Comparison of ENCODE assay signal across 10 mouse cellular contexts in genomic region chr2:165861683-165862594, GRCm38 (mm10). TPM values are rescaled to one million over a fixed set of nuclear protein-coding genes. Genes with fewer than 3 reads are reported as not detected.
DNase-seq lines count a peak whose midpoint lies in the region; ATAC-seq and TF ChIP-seq lines count a peak whose summit lies in the region.
"Had no signal": no experiment of that assay in that cellular context is flagged by ENCODE, and none has a peak within 500 bp of the region (broad histone marks: within the 10 kb centered on the region; RNA-seq: fewer than 3 reads in every experiment).

No protein-coding gene starts in this region.

- no peak overlapping the region for H3K4me3 ChIP-seq in kidney, embryonic 15.5 days (replicated peaks)
- no peak overlapping the region for H3K4me3 ChIP-seq in hindbrain, postnatal 0 days (ENCODE audit: low read length)
- no peak overlapping the region for H3K4me3 ChIP-seq in neural tube, embryonic 14.5 days (ENCODE audit: low read depth, low read length)
- no peak overlapping the region for H3K4me3 ChIP-seq in lung, postnatal 0 days (ENCODE audit: low read depth, low read length)
- H3K4me3 ChIP-seq: erythroblast, embryonic 14.5 days had no signal

- H3K4me2 ChIP-seq in kidney, embryonic 15.5 days: 0 out of 2 replicates have a peak overlapping the region, but pooled peaks have one; percentile 12
- no peak overlapping the region for H3K4me2 ChIP-seq in hindbrain, postnatal 0 days (ENCODE audit: low read depth, low read length)
- H3K4me2 ChIP-seq in neural tube, embryonic 14.5 days (ENCODE audit: low read depth, low read length): no peak overlapping the region
- no peak overlapping the region for H3K4me2 ChIP-seq in lung, postnatal 0 days (replicated peaks; ENCODE audit: low read depth, low read length)

- no peaks in the 10 kb centered on the region for H3K9me3 ChIP-seq in kidney, embryonic 15.5 days (replicated peaks)
- H3K9me3 ChIP-seq in hindbrain, postnatal 0 days (ENCODE audit: low read length): no peaks in the 10 kb centered on the region
- H3K9me3 ChIP-seq in neural tube, embryonic 14.5 days (ENCODE audit: control insufficient read depth, low read length): no peaks in the 10 kb centered on the region
- H3K9me3 ChIP-seq in lung, postnatal 0 days (ENCODE audit: low read length): no peaks in the 10 kb centered on the region
- H3K9me3 ChIP-seq: G1E had no signal

- peaks cover 81% of the 10 kb centered on the region for H3K4me1 ChIP-seq in kidney, embryonic 15.5 days
- peaks cover 39% of the 10 kb centered on the region for H3K4me1 ChIP-seq in hindbrain, postnatal 0 days (ENCODE audit: insufficient read depth, low read length)
- peaks cover 44% of the 10 kb centered on the region for H3K4me1 ChIP-seq in neural tube, embryonic 14.5 days (ENCODE audit: control insufficient read depth, insufficient read depth, low read length)
- peaks cover 37% of the 10 kb centered on the region for H3K4me1 ChIP-seq in lung, postnatal 0 days (ENCODE audit: insufficient read depth, low read depth, low read length)

- H3K9ac ChIP-seq in kidney, embryonic 15.5 days: no peak overlapping the region
- no peak overlapping the region for H3K9ac ChIP-seq in hindbrain, postnatal 0 days (replicated peaks; ENCODE audit: low read length)
- no peak overlapping the region for H3K9ac ChIP-seq in neural tube, embryonic 14.5 days (replicated peaks; ENCODE audit: low read depth, low read length)
- H3K9ac ChIP-seq in lung, postnatal 0 days (replicated peaks; ENCODE audit: low read depth): no peak overlapping the region

- DNase-seq in kidney, postnatal 25 days: no peak
- DNase-seq in embryo, embryonic 10.5 days (ENCODE audit: low spot score): peak; percentile 42
- DNase-seq in hindbrain, postnatal 0 days (ENCODE audit: low spot score): peak; percentile 25
- DNase-seq in spleen, postnatal 4 days (ENCODE audit: low spot score in 2 of 2): no peak
- no peak for DNase-seq in adrenal gland, postnatal 25 days
- DNase-seq in lung, postnatal 0 days (ENCODE audit: low spot score): no peak

- no peaks in the 10 kb centered on the region for H3K27me3 ChIP-seq in kidney, embryonic 15.5 days
- H3K27me3 ChIP-seq in hindbrain, postnatal 0 days (ENCODE audit: insufficient read depth, low read length): no peaks in the 10 kb centered on the region
- no peaks in the 10 kb centered on the region for H3K27me3 ChIP-seq in neural tube, embryonic 14.5 days (ENCODE audit: control insufficient read depth, insufficient read depth, low read length)
- no peaks in the 10 kb centered on the region for H3K27me3 ChIP-seq in lung, postnatal 0 days (replicated peaks; ENCODE audit: insufficient read depth, low read length)

- ATAC-seq in kidney, embryonic 15.5 days (replicated peaks; ENCODE audit: low FRiP score): peak; percentile 30
- peak; percentile 72 for ATAC-seq in hindbrain, postnatal 0 days
- peak; percentile 72 for ATAC-seq in neural tube, embryonic 14.5 days (ENCODE audit: low read depth)
- ATAC-seq in lung, postnatal 0 days: no peak

- peak overlapping the region; percentile 81 for H3K27ac ChIP-seq in kidney, embryonic 15.5 days
- peak overlapping the region; percentile 48; the same call in 1 of the 2 replicates for H3K27ac ChIP-seq in hindbrain, postnatal 0 days
- peak overlapping the region; percentile 64 for H3K27ac ChIP-seq in neural tube, embryonic 14.5 days (ENCODE audit: low read depth, low read length)
- no peak overlapping the region for H3K27ac ChIP-seq in lung, postnatal 0 days (ENCODE audit: low read length)

- WGBS in kidney, embryonic 15.5 days: 60% methylated on average over 26 of the region's 26 CpGs
- WGBS in hindbrain, postnatal 0 days: 65% methylated on average over 26 of the region's 26 CpGs
- 51% methylated on average over 26 of the region's 26 CpGs for WGBS in neural tube, embryonic 14.5 days
- 88% methylated on average over 26 of the region's 26 CpGs for WGBS in lung, postnatal 0 days

- TF ChIP-seq CTCF in hindbrain, postnatal 0 days (IDR thresholded peaks at IDR 0.05; ENCODE audit: low read depth): no peak
- no peak for TF ChIP-seq CTCF in lung, postnatal 0 days (IDR thresholded peaks at IDR 0.05)

- peaks cover 34% of the 10 kb centered on the region for H3K36me3 ChIP-seq in kidney, embryonic 15.5 days
- no peaks in the 10 kb centered on the region for H3K36me3 ChIP-seq in hindbrain, postnatal 0 days (ENCODE audit: insufficient read depth, low read length)
- H3K36me3 ChIP-seq in neural tube, embryonic 14.5 days (ENCODE audit: control insufficient read depth, insufficient read depth, low read length): no peaks in the 10 kb centered on the region
- H3K36me3 ChIP-seq in lung, postnatal 0 days (ENCODE audit: insufficient read depth, low read length): no peaks in the 10 kb centered on the region

- no peak for TF ChIP-seq EP300 in lung, postnatal 0 days (IDR thresholded peaks at IDR 0.05)

RNA-seq across cellular contexts. Expression of gene Zmynd8, which starts 36.9 kb away (rescaled TPM):
- polyA plus RNA-seq in kidney, embryonic 15.5 days (2015; fragmentation: Nextera tagmentation; extraction: Ambion mirVana): 67.1 and 68.3 TPM in 2 replicates
- 46.6 and 46.8 TPM in 2 replicates for total RNA-seq in hindbrain, postnatal 0 days (2014; rRNA removed)
- polyA plus RNA-seq in hindbrain, postnatal 0 days (2015; fragmentation: Nextera tagmentation; extraction: Ambion mirVana): 53.0 and 56.9 TPM in 2 replicates
- polyA plus RNA-seq in neural tube, embryonic 14.5 days (2014; fragmentation: Nextera tagmentation; extraction: Ambion mirVana): 63.4 and 69.3 TPM in 2 replicates
- 57.4 and 73.1 TPM in 2 replicates for total RNA-seq in adrenal gland, postnatal 25 days (2021)
- 30.7 and 32.1 TPM in 2 replicates for polyA plus RNA-seq in lung, postnatal 0 days (2015; fragmentation: Nextera tagmentation; extraction: Ambion mirVana)

Comparison
In these comparisons a context has a peak if more than half of its experiments do, and no peak if none do; other contexts are left out.
1. DNase-seq: peak in embryo, embryonic 10.5 days (single experiment) and hindbrain, postnatal 0 days (single experiment); none in kidney, postnatal 25 days (0 of 2), spleen, postnatal 4 days (0 of 2), adrenal gland, postnatal 25 days (single experiment) and lung, postnatal 0 days (single experiment).